Mouse (Mus musculus) megakaryocyte, embryonic 14.5 days (primary cell): ENCODE results near the gene Myo1d.

ENCODE experiments used
- FLI1 ChIP-seq: IDR thresholded peaks from 2 replicates; pipeline ENCODE4 v1.6.1; 2012; ENCODE audit warnings: low read length, inconsistent platforms, mixed read lengths
- GATA1 ChIP-seq: IDR thresholded peaks from 3 replicates; pipeline ENCODE4 v1.6.1; 2012; ENCODE audit warnings: mixed read lengths, low read length, inconsistent platforms, borderline replicate concordance

DNA sequence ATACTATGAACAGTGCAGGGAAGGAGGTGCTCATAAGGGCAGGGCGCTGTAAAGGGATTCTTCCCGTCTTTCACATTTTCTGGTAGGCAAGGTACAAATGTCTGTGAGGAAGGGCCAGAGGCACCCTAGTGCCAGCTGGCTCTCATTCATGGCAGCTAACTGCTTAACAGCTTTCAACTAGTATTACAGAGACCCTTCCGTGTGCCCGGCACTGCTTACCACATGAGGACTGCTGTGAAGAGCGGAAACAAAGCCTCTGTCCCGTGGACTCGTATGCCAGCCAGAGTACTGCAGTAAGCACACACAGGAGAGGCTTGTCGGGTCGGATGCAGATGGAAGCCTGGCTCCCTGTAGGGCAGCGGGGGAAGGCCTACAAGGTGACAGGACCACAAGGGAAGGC lies 229.6 kb downstream of the Myo1d start:
- TF ChIP-seq GATA1 = no peak
- no peak for TF ChIP-seq FLI1
